Mouse (Mus musculus) bone marrow, adult 2 months (tissue): Measurements from ENCODE around the gene Zfp952. TPM values are rescaled to one million over a fixed set of nuclear protein-coding genes. Genes with fewer than 3 reads are reported as not detected.

Source experiments
- H3K27ac ChIP-seq: fragments of 200-500 bp; 2 replicates; pipeline ENCODE4 v1.5.1; 2012; ENCODE audit warnings: low read depth, mild to moderate bottlenecking, control low read depth, inconsistent platforms, low read length; ENCODE audit not compliant: control insufficient read depth, poor library complexity, insufficient read depth
- H3K4me1 ChIP-seq: fragments of 200-500 bp; 2 replicates; pipeline ENCODE4 v1.6.1; 2011; ENCODE audit warnings: low read length; ENCODE audit not compliant: control insufficient read depth, insufficient read depth
- H3K4me3 ChIP-seq: fragments of 200-500 bp; replicated peaks from 2 replicates; pipeline ENCODE3; 2011; ENCODE audit warnings: mild to moderate bottlenecking, low read depth, low read length, control low read depth; ENCODE audit not compliant: control insufficient read depth
- CTCF ChIP-seq: fragments of 200-500 bp; IDR thresholded peaks from 2 replicates; pipeline ENCODE4 v1.5.1; 2011; ENCODE audit warnings: low read length, control low read depth; ENCODE audit not compliant: control insufficient read depth, insufficient read depth
- POLR2A ChIP-seq: fragments of 200-500 bp; IDR thresholded peaks from 2 replicates; pipeline ENCODE4 v1.6.1; 2011; ENCODE audit warnings: low read depth, mild to moderate bottlenecking, control low read depth, low read length, borderline replicate concordance; ENCODE audit not compliant: control insufficient read depth
- WGBS: fragments of 180-500 bp; shearing (Covaris S2); methylation state at CpG from one replicate; pipeline ENCODE4 v1.1.7; 2018; 5-methylcytosine and 5-hydroxymethylcytosine counted together
- polyA plus RNA-seq: library from polyadenylated mRNA; stranded (reverse); fragments of >200 nt; gene quantifications from 2 replicates; pipeline ENCODE4 v1.2.4, GENCODE M21; 2011; ENCODE audit warnings: low replicate concordance; ENCODE audit not compliant: missing spikeins, insufficient read depth, insufficient read length

Zfp952 gene
- polyA plus RNA-seq = 3.8 and 5.8 TPM in 2 replicates

- no peaks in the 10 kb centered on the region for H3K4me1 ChIP-seq
- H3K4me3 ChIP-seq = peak within 1 kb of the TSS; percentile 91
- no peak for TF ChIP-seq CTCF
- no peak for TF ChIP-seq POLR2A
- peak within 1 kb of the TSS; percentile 79 for H3K27ac ChIP-seq
- WGBS = 2% methylated on average over 21 of the region's 21 CpGs
Observed at GRCm38 (mm10) chr17:32992699-32993474, at the start of gene Zfp952. Gene Zfp952 (plus strand): TSS chr17:32993129.

GRCm38 (mm10) chr17:32943661-32944060 is 49.3 kb upstream of the Zfp952 start:
- WGBS = 90% methylated on average over 3 of the region's 3 CpGs
- Histone ChIP-seq H3K4me3 (no peak overlapping the region), H3K4me1 (peaks cover 2% of the 10 kb centered on the region; the same call in 1 of the 2 replicates), H3K27ac (no peak overlapping the region)
- TF ChIP-seq POLR2A (no peak), CTCF (no peak)

GRCm38 (mm10) chr17:32944402-32945035 is 48.4 kb upstream of the Zfp952 start:
- 39% methylated on average over 3 of the region's 3 CpGs for WGBS
- Histone ChIP-seq H3K4me3 (no peak overlapping the region), H3K27ac (no peak overlapping the region), H3K4me1 (peaks cover 2% of the 10 kb centered on the region; the same call in 1 of the 2 replicates)
- TF ChIP-seq CTCF = no peak
- TF ChIP-seq POLR2A = no peak

- peak overlapping the region; percentile 84 for H3K27ac ChIP-seq
- WGBS = 8% methylated on average over 9 of the region's 9 CpGs
Observed at GRCm38 (mm10) chr17:32946716-32947115, 46.2 kb upstream of the Zfp952 start.

GRCm38 (mm10) chr17:32947215-32947914 is 45.6 kb upstream of the Zfp952 start, which contains the start of gene Cyp4f13:
Gene Cyp4f13 (minus strand): TSS chr17:32947402.
- Histone ChIP-seq H3K4me3 (peak within 1 kb of the TSS; percentile 77), H3K27ac (peak within 1 kb of the TSS; percentile 84), H3K4me1 (peaks cover 2% of the 10 kb centered on the region; the same call in 1 of the 2 replicates)
- peak; percentile 65 for TF ChIP-seq POLR2A
- TF ChIP-seq CTCF = peak; percentile 17; the same call in 1 of the 2 replicates
- 5% methylated on average over 12 of the region's 12 CpGs for WGBS

More at GRCm38 (mm10) chr17:32946716-32947115, 46.2 kb upstream of the Zfp952 start:
- TF ChIP-seq POLR2A (no peak), CTCF (no peak)
- H3K4me1 ChIP-seq = peaks cover 2% of the 10 kb centered on the region; the same call in 1 of the 2 replicates
- peak overlapping the region; percentile 77 for H3K4me3 ChIP-seq

- TF ChIP-seq CTCF (no peak), POLR2A (no peak)
- 78% methylated on average over 3 of the region's 3 CpGs for WGBS
- no peak overlapping the region for H3K4me3 ChIP-seq
- no peak overlapping the region for H3K27ac ChIP-seq
- H3K4me1 ChIP-seq = peaks cover 2% of the 10 kb centered on the region; the same call in 1 of the 2 replicates
Observed at GRCm38 (mm10) chr17:32950136-32950535, 42.8 kb upstream of the Zfp952 start.

GRCm38 (mm10) chr17:32951006-32951405 is 41.9 kb upstream of the Zfp952 start:
- no peak overlapping the region for H3K27ac ChIP-seq
- 25% methylated on average over 11 of the region's 11 CpGs for WGBS
- no peak for TF ChIP-seq CTCF
- no peak for TF ChIP-seq POLR2A
- peaks cover 2% of the 10 kb centered on the region; the same call in 1 of the 2 replicates for H3K4me1 ChIP-seq
- H3K4me3 ChIP-seq = no peak overlapping the region
